Mouse (Mus musculus): ENCODE data around the gene Shisal2a. TPM values are rescaled to one million over a fixed set of nuclear protein-coding genes. Genes with fewer than 3 reads are reported as not detected.

Shisal2a gene
- polyA plus RNA-seq, 2 experiments = 0.20 to 0.29 TPM

DNA sequence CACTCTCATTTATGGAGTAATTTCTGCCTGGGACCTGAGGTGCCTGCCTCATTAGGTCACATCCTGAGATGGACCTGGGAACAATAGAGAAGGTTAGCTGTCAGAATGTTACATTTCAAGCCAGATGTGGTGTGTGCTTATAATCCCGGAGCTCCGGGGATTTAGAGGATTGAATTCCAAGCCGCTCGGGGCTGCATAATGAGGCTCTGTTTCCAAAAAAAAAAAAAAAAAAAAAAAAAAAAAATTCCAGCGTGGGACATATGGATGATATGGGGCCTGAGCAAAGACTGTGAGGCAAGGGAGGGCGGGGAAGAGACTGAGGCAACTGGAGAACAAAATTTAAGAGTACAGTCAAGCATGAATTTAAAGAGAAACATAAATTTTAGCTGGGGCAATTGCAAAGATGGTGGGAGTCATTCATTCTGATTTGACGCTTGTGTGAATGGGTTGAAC lies 38.5 kb downstream of the Shisal2a start:
- no peak overlapping the region for H3K4me3 ChIP-seq (ENCODE audit: insufficient read depth in 1 of 2, low read depth in 2 of 2, low read length in 2 of 2)
- 50% methylated on average over 7 of the region's 7 CpGs for WGBS (ENCODE audit: insufficient replicate concordance)
- no peak overlapping the region for H3K27ac ChIP-seq
- H3K4me2 ChIP-seq (ENCODE audit: low read depth) = no peak overlapping the region
- ATAC-seq (ENCODE audit: insufficient read depth) = no peak
- TF ChIP-seq EP300 (IDR thresholded peaks at IDR 0.05; ENCODE audit: low read depth) = no peak
- no peak for TF ChIP-seq CTCF (IDR thresholded peaks at IDR 0.05; ENCODE audit: low read depth)
- no peaks in the 10 kb centered on the region for H3K36me3 ChIP-seq (replicated peaks; ENCODE audit: control insufficient read depth, insufficient read depth, low read depth)
- H3K4me1 ChIP-seq (replicated peaks; ENCODE audit: control insufficient read depth in 2 of 2, insufficient read depth in 2 of 2, low read length in 1 of 2) = peaks cover 0 to 12% of the 10 kb centered on the region in 2 experiments; a peak in 1 of 4 replicates
- H3K9me3 ChIP-seq (ENCODE audit: control insufficient read depth, low read length) = no peaks in the 10 kb centered on the region
- H3K27me3 ChIP-seq (ENCODE audit: control insufficient read depth, insufficient read depth, low read length) = no peaks in the 10 kb centered on the region
- no peak for DNase-seq (ENCODE audit: low read depth in 3 of 3, low spot score in 3 of 3)
- no peak overlapping the region for H3K9ac ChIP-seq (replicated peaks)

DNA sequence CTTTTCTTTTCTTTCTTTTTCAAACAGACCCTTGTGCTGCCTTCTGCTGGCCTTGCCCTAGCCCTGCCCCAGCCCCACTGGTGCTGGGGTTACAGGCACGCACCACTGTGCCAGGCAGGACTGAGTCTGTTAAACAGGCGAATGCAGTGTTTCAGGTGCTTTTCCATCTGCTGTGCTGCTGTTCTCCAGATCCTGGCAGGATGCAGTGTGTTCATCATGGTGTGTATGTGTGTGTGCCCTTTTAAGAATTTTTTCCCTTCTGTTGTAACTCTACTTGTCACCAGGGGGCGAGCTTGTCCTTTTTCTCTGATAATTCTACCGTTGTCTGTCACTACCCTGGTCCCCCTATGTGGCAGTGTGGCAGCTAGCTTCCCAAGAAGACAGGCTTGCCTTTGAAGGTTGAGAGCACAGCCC lies 43.9 kb downstream of the Shisal2a start:
- 22% methylated on average over 4 of the region's 4 CpGs for WGBS (ENCODE audit: insufficient replicate concordance)
- ATAC-seq (ENCODE audit: insufficient read depth) = peak; percentile 44; the same call in 1 of the 2 replicates

DNA sequence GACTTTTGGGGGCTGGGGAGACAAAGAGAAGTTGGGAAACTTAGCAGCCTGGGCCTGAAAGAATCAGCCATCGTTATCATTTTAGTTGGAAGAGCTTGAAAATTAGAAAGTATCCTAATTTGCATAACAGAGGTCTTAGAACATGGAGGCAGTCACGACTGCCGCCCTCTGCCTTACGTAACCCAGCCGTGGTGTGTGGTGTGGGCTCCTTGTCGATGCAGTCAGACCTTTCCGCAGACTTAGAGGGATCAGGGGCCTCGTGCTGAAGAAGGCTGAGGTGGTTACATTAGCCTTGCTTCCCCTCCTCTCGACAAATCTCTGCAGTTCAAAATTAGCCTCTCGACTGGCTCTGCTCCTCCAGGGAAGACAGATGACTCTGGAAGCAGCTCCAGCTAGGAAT lies 44.3 kb downstream of the Shisal2a start:
- Histone ChIP-seq H3K4me2 (ENCODE audit: low read depth) (no peak overlapping the region), H3K27ac (no peak overlapping the region), H3K9ac (replicated peaks) (no peak overlapping the region), H3K36me3 (replicated peaks; ENCODE audit: control insufficient read depth, insufficient read depth, low read depth) (peaks cover 2% of the 10 kb centered on the region), H3K4me1 (replicated peaks; ENCODE audit: control insufficient read depth in 2 of 2, insufficient read depth in 2 of 2, low read length in 1 of 2) (peaks cover 0 to 3% of the 10 kb centered on the region in 2 experiments; a peak in 2 of 4 replicates), H3K9me3 (ENCODE audit: control insufficient read depth, low read length) (no peaks in the 10 kb centered on the region), H3K4me3 (ENCODE audit: insufficient read depth in 1 of 2, low read depth in 2 of 2, low read length in 2 of 2) (no peak overlapping the region), H3K27me3 (ENCODE audit: control insufficient read depth, insufficient read depth, low read length) (no peaks in the 10 kb centered on the region)
- WGBS (ENCODE audit: insufficient replicate concordance) = 70% methylated on average over 10 of the region's 10 CpGs
- no peak for DNase-seq (ENCODE audit: low read depth in 3 of 3, low spot score in 3 of 3)
- no peak for TF ChIP-seq EP300 (IDR thresholded peaks at IDR 0.05; ENCODE audit: low read depth)
- TF ChIP-seq CTCF (IDR thresholded peaks at IDR 0.05; ENCODE audit: low read depth) = no peak
- no peak for ATAC-seq (ENCODE audit: insufficient read depth)

More for the DNA sequence above, 43.9 kb downstream of the Shisal2a start:
- H3K4me3 ChIP-seq (ENCODE audit: insufficient read depth in 1 of 2, low read depth in 2 of 2, low read length in 2 of 2) = no peak overlapping the region
- H3K9me3 ChIP-seq (ENCODE audit: control insufficient read depth, low read length) = no peaks in the 10 kb centered on the region
- no peak overlapping the region for H3K27ac ChIP-seq
- H3K27me3 ChIP-seq (ENCODE audit: control insufficient read depth, insufficient read depth, low read length) = no peaks in the 10 kb centered on the region
- DNase-seq (ENCODE audit: low read depth in 3 of 3, low spot score in 3 of 3) = no peak
- H3K4me1 ChIP-seq (replicated peaks; ENCODE audit: control insufficient read depth in 2 of 2, insufficient read depth in 2 of 2, low read length in 1 of 2) = peaks cover 0 to 3% of the 10 kb centered on the region in 2 experiments; a peak in 2 of 4 replicates
- TF ChIP-seq CTCF (IDR thresholded peaks at IDR 0.05; ENCODE audit: low read depth) (peak; percentile 68), EP300 (IDR thresholded peaks at IDR 0.05; ENCODE audit: low read depth) (no peak)
- peaks cover 2% of the 10 kb centered on the region for H3K36me3 ChIP-seq (replicated peaks; ENCODE audit: control insufficient read depth, insufficient read depth, low read depth)
- no peak overlapping the region for H3K4me2 ChIP-seq (ENCODE audit: low read depth)
- H3K9ac ChIP-seq (replicated peaks) = no peak overlapping the region

DNA sequence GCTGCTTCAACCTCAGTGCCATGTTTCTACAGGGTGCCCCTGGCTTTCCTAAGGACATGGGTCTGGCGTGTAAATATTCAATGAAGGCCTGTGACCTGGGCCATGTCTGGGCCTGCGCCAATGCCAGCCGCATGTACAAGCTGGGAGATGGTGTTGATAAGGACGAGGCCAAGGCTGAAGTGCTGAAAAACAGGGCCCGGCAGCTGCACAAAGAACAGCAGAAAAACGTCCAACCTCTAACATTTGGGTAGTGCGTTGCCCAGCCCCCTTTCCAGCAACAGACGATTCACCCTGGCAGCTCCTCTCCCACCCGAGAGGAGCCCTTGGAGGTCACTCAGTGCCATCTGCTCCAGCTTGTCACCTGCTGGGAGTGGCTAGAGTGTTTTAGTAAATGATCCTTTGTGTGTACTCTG lies 44.8 kb downstream of the Shisal2a start:
- Histone ChIP-seq H3K36me3 (replicated peaks; ENCODE audit: control insufficient read depth, insufficient read depth, low read depth) (peaks cover 2% of the 10 kb centered on the region), H3K9me3 (ENCODE audit: control insufficient read depth, low read length) (no peaks in the 10 kb centered on the region), H3K27me3 (ENCODE audit: control insufficient read depth, insufficient read depth, low read length) (no peaks in the 10 kb centered on the region), H3K9ac (replicated peaks) (no peak overlapping the region), H3K27ac (no peak overlapping the region), H3K4me3 (ENCODE audit: insufficient read depth in 1 of 2, low read depth in 2 of 2, low read length in 2 of 2) (no peak overlapping the region), H3K4me1 (replicated peaks; ENCODE audit: control insufficient read depth in 2 of 2, insufficient read depth in 2 of 2, low read length in 1 of 2) (peaks cover 0 to 3% of the 10 kb centered on the region in 2 experiments; a peak in 2 of 4 replicates), H3K4me2 (ENCODE audit: low read depth) (no peak overlapping the region)
- TF ChIP-seq CTCF (IDR thresholded peaks at IDR 0.05; ENCODE audit: low read depth) (no peak), EP300 (IDR thresholded peaks at IDR 0.05; ENCODE audit: low read depth) (no peak)
- WGBS (ENCODE audit: insufficient replicate concordance) = 69% methylated on average over 9 of the region's 9 CpGs
- no peak for ATAC-seq (ENCODE audit: insufficient read depth)
- no peak for DNase-seq (ENCODE audit: low read depth in 3 of 3, low spot score in 3 of 3)

DNA sequence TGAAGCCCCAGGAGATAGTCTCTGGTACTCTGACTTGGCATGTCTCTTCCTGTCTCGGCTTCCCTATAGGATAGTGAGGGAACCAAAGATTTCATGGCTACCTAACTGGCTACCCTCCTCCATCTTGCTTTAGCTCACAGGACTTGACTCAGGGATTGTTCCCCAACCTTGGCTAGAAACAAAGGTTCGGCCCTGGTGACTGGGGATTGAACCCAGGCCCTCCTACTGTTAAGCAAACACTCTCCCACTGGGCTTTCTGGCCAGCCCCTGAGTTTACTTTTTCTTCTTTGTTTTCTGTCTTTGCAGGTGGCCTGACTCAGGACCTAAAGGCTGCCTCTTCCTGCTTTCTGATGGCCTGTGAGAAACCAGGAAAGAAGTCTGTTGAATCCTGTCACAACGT lies 45.3 kb downstream of the Shisal2a start:
- Histone ChIP-seq H3K4me2 (ENCODE audit: low read depth) (no peak overlapping the region), H3K9ac (replicated peaks) (no peak overlapping the region), H3K9me3 (ENCODE audit: control insufficient read depth, low read length) (no peaks in the 10 kb centered on the region), H3K27me3 (ENCODE audit: control insufficient read depth, insufficient read depth, low read length) (no peaks in the 10 kb centered on the region), H3K4me3 (ENCODE audit: insufficient read depth in 1 of 2, low read depth in 2 of 2, low read length in 2 of 2) (no peak overlapping the region), H3K27ac (no peak overlapping the region), H3K36me3 (replicated peaks; ENCODE audit: control insufficient read depth, insufficient read depth, low read depth) (peaks cover 2% of the 10 kb centered on the region), H3K4me1 (replicated peaks; ENCODE audit: control insufficient read depth in 2 of 2, insufficient read depth in 2 of 2, low read length in 1 of 2) (peaks cover 0 to 3% of the 10 kb centered on the region in 2 experiments; a peak in 2 of 4 replicates)
- DNase-seq (ENCODE audit: low read depth in 3 of 3, low spot score in 3 of 3) (no peak), ATAC-seq (ENCODE audit: insufficient read depth) (no peak)
- WGBS (ENCODE audit: insufficient replicate concordance) = 57% methylated on average over 3 of the region's 3 CpGs
- no peak for TF ChIP-seq EP300 (IDR thresholded peaks at IDR 0.05; ENCODE audit: low read depth)
- no peak for TF ChIP-seq CTCF (IDR thresholded peaks at IDR 0.05; ENCODE audit: low read depth)

All from liver, embryonic 14.5 days (tissue).